Mouse (Mus musculus): ENCODE data around the gene Hnrnpul1.

- TF ChIP-seq POLR2A (IDR thresholded peaks at IDR 0.05; ENCODE audit: borderline replicate concordance, extremely low read depth, insufficient read depth, insufficient read length, poor library complexity, severe bottlenecking), result no peak
- TF ChIP-seq CTCF (IDR thresholded peaks at IDR 0.05; ENCODE audit: borderline replicate concordance, extremely low read depth, insufficient read depth, insufficient read length), result no peak
Observed at GRCm38 (mm10) chr7:25731294-25732055, 23.1 kb downstream of the Hnrnpul1 start.

Measured in brain, embryonic 14.5 days (tissue).